7 mouse cellular contexts compared by ENCODE assay signal in the genomic region with DNA sequence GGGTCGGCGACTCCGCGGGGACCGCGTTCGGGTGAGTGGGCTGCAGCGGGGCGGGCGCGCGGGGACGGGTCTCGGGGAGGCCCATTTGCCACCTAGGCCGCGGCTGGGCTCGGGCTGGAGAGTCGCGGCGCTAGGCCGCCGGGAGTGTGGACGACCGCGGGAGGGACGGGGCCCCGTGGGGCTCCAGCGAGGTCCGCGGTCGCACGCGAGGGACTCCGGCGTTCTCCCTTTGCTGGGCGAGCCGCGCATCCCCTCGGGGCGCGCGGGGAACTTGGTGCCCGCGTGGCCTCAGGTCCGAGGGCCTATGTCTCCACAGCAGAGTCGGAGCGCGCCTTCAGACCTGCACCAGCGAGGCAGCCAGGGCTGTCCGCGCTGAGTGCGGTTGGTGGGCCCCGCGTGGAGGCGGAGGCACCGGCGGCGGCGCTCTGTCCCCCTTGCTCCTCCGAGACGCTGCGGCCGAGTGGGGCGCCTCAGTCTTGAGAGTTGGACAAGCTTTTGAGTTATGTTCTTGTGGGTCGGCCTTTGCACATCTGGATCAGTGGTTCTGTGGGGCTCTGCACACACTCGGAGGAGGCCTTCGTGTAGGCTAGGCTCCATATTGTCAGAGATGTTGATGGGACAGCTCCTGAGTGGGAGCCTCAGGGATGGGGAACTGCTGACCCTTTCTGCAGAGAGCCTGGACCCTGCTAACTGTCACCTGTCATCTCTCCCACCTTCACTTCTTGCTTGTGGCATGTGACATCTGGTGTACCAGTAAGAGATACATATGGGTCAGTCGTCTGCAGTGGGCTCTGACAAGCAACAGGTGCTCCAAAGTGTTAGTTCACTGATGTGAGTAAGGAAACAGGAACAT. TPM values are rescaled to one million over a fixed set of nuclear protein-coding genes. Genes with fewer than 3 reads are reported as not detected.
DNase-seq lines count a peak whose midpoint lies in the region; ATAC-seq and TF ChIP-seq lines count a peak whose summit lies in the region.

No protein-coding gene starts in this region.

- TF ChIP-seq CTCF in brain, embryonic 14.5 days (IDR thresholded peaks at IDR 0.05; ENCODE audit: borderline replicate concordance, extremely low read depth, insufficient read depth, insufficient read length): no peak

- no peaks in the 10 kb centered on the region for H3K9me3 ChIP-seq in neural tube, embryonic 11.5 days (ENCODE audit: control insufficient read depth, low read length)
- no peaks in the 10 kb centered on the region for H3K9me3 ChIP-seq in forebrain, embryonic 15.5 days
- H3K9me3 ChIP-seq in neural tube, embryonic 12.5 days: peaks cover 4% of the 10 kb centered on the region; the same call in 1 of the 2 replicates

- under 1% methylated on average over 44 of the region's 68 CpGs for WGBS in neural tube, embryonic 11.5 days
- 1% methylated on average over 67 of the region's 68 CpGs for WGBS in forebrain, embryonic 15.5 days
- 1% methylated on average over 62 of the region's 68 CpGs for WGBS in neural tube, embryonic 12.5 days

- no peaks in the 10 kb centered on the region for H3K27me3 ChIP-seq in neural tube, embryonic 11.5 days (ENCODE audit: control insufficient read depth, insufficient read depth, low read length)
- no peaks in the 10 kb centered on the region for H3K27me3 ChIP-seq in forebrain, embryonic 15.5 days
- no peaks in the 10 kb centered on the region for H3K27me3 ChIP-seq in neural tube, embryonic 12.5 days (replicated peaks)

- H3K27ac ChIP-seq in neural tube, embryonic 11.5 days (ENCODE audit: low read depth, low read length): peak overlapping the region; percentile 39; the same call in 1 of the 2 replicates
- peak overlapping the region; percentile 60 for H3K27ac ChIP-seq in forebrain, embryonic 15.5 days (replicated peaks)
- peak overlapping the region; percentile 47; the same call in 1 of the 2 replicates for H3K27ac ChIP-seq in neural tube, embryonic 12.5 days

- peak overlapping the region; percentile 94 for H3K4me2 ChIP-seq in neural tube, embryonic 11.5 days (ENCODE audit: low read depth)
- peak overlapping the region; percentile 74 for H3K4me2 ChIP-seq in forebrain, embryonic 15.5 days (replicated peaks)
- peak overlapping the region; percentile 95 for H3K4me2 ChIP-seq in neural tube, embryonic 12.5 days (replicated peaks)

- no peak for TF ChIP-seq POLR2A in brain, embryonic 14.5 days (IDR thresholded peaks at IDR 0.05; ENCODE audit: borderline replicate concordance, extremely low read depth, insufficient read depth, insufficient read length, poor library complexity, severe bottlenecking)

- H3K36me3 ChIP-seq in neural tube, embryonic 11.5 days (ENCODE audit: control insufficient read depth, insufficient read depth, low read length): no peaks in the 10 kb centered on the region
- H3K36me3 ChIP-seq in forebrain, embryonic 15.5 days: peaks cover 5% of the 10 kb centered on the region; the same call in 1 of the 2 replicates
- H3K36me3 ChIP-seq in neural tube, embryonic 12.5 days: peaks cover 11% of the 10 kb centered on the region

- H3K4me3 ChIP-seq in neural tube, embryonic 11.5 days (ENCODE audit: low read depth, low read length): peak overlapping the region; percentile 88
- H3K4me3 ChIP-seq in forebrain, embryonic 15.5 days: peak overlapping the region; percentile 74
- peak overlapping the region; percentile 70 for H3K4me3 ChIP-seq in neural tube, embryonic 12.5 days

- peaks cover 25% of the 10 kb centered on the region for H3K4me1 ChIP-seq in neural tube, embryonic 11.5 days (ENCODE audit: control insufficient read depth, insufficient read depth, low read length)
- H3K4me1 ChIP-seq in forebrain, embryonic 15.5 days: peaks cover 51% of the 10 kb centered on the region
- H3K4me1 ChIP-seq in neural tube, embryonic 12.5 days: peaks cover 36% of the 10 kb centered on the region

- peak; percentile 8; the same call in 1 of the 2 replicates for ATAC-seq in neural tube, embryonic 11.5 days (ENCODE audit: insufficient read depth, low FRiP score, low TSS enrichment)
- ATAC-seq in forebrain, embryonic 15.5 days (replicated peaks): peak; percentile 17
- ATAC-seq in neural tube, embryonic 12.5 days (ENCODE audit: low FRiP score, low read depth): peak; percentile 26
- no peak for ATAC-seq in granulocyte monocyte progenitor cell, adult 5-6 weeks (replicated peaks; ENCODE audit: poor library complexity, severe bottlenecking)

- peak overlapping the region; percentile 83 for H3K9ac ChIP-seq in neural tube, embryonic 11.5 days (ENCODE audit: low read length)
- peak overlapping the region; percentile 73 for H3K9ac ChIP-seq in forebrain, embryonic 15.5 days (replicated peaks)
- H3K9ac ChIP-seq in neural tube, embryonic 12.5 days: peak overlapping the region; percentile 74

- DNase-seq in neural tube, embryonic 11.5 days (ENCODE audit: low spot score): peak; percentile 56
- DNase-seq in neural tube, embryonic 10.5 days (ENCODE audit: extremely low spot score, low spot score): no peak
- peak; percentile 47 for DNase-seq in brain, embryonic 14.5 days (ENCODE audit: low read depth)
- peak; percentile 49 for DNase-seq in liver

RNA-seq across cellular contexts. Expression of gene Osbpl2, which starts 0.6 kb away (rescaled TPM):
- 43.5 and 43.7 TPM in 2 replicates for polyA plus RNA-seq in neural tube, embryonic 11.5 days (2014; fragmentation: Nextera tagmentation; extraction: Ambion mirVana)
- 35.8 and 47.8 TPM in 2 replicates for polyA plus RNA-seq in brain, embryonic 14.5 days (2012; rRNA removed)
- polyA plus RNA-seq in forebrain, embryonic 15.5 days (2015; fragmentation: Nextera tagmentation; extraction: Ambion mirVana): 66.3 and 67.3 TPM in 2 replicates
- polyA plus RNA-seq in neural tube, embryonic 12.5 days (2016; fragmentation: Nextera tagmentation; extraction: Ambion mirVana): 51.8 and 52.5 TPM in 2 replicates
- 35.1 and 35.9 TPM in 2 replicates for total RNA-seq in granulocyte monocyte progenitor cell, adult 5-6 weeks (2014; fragmentation: Nextera tagmentation)
- 27.3 and 32.2 TPM in 2 replicates for total RNA-seq in granulocyte monocyte progenitor cell, adult 5-6 weeks (2017)

RNA-seq across cellular contexts. Expression of gene Hrh3, which starts 15.4 kb away (rescaled TPM):
- polyA plus RNA-seq in neural tube, embryonic 11.5 days (2014; fragmentation: Nextera tagmentation; extraction: Ambion mirVana): 1.4 and 2.0 TPM in 2 replicates
- polyA plus RNA-seq in brain, embryonic 14.5 days (2012; rRNA removed): 10.8 and 11.0 TPM in 2 replicates
- polyA plus RNA-seq in forebrain, embryonic 15.5 days (2015; fragmentation: Nextera tagmentation; extraction: Ambion mirVana): 2.3 and 2.7 TPM in 2 replicates
- polyA plus RNA-seq in neural tube, embryonic 12.5 days (2016; fragmentation: Nextera tagmentation; extraction: Ambion mirVana): 2.8 and 3.4 TPM in 2 replicates
- not detected in 2 replicates for total RNA-seq in granulocyte monocyte progenitor cell, adult 5-6 weeks (2014; fragmentation: Nextera tagmentation)
- not detected in 2 replicates for total RNA-seq in granulocyte monocyte progenitor cell, adult 5-6 weeks (2017)

RNA-seq across cellular contexts. Expression of gene Mtg2, which starts 49.3 kb away (rescaled TPM):
- polyA plus RNA-seq in neural tube, embryonic 11.5 days (2014; fragmentation: Nextera tagmentation; extraction: Ambion mirVana): 26.5 and 31.8 TPM in 2 replicates
- 36.3 and 39.7 TPM in 2 replicates for polyA plus RNA-seq in brain, embryonic 14.5 days (2012; rRNA removed)
- polyA plus RNA-seq in forebrain, embryonic 15.5 days (2015; fragmentation: Nextera tagmentation; extraction: Ambion mirVana): 35.6 and 38.5 TPM in 2 replicates
- polyA plus RNA-seq in neural tube, embryonic 12.5 days (2016; fragmentation: Nextera tagmentation; extraction: Ambion mirVana): 30.0 and 32.4 TPM in 2 replicates
- 15.8 and 17.7 TPM in 2 replicates for total RNA-seq in granulocyte monocyte progenitor cell, adult 5-6 weeks (2014; fragmentation: Nextera tagmentation)
- total RNA-seq in granulocyte monocyte progenitor cell, adult 5-6 weeks (2017): 13.1 and 19.1 TPM in 2 replicates

RNA-seq across cellular contexts. Expression of gene Adrm1, which starts 51.6 kb away (rescaled TPM):
- polyA plus RNA-seq in neural tube, embryonic 11.5 days (2014; fragmentation: Nextera tagmentation; extraction: Ambion mirVana): 195 and 198 TPM in 2 replicates
- polyA plus RNA-seq in brain, embryonic 14.5 days (2012; rRNA removed): 124 and 148 TPM in 2 replicates
- 201 and 206 TPM in 2 replicates for polyA plus RNA-seq in forebrain, embryonic 15.5 days (2015; fragmentation: Nextera tagmentation; extraction: Ambion mirVana)
- 218 and 221 TPM in 2 replicates for polyA plus RNA-seq in neural tube, embryonic 12.5 days (2016; fragmentation: Nextera tagmentation; extraction: Ambion mirVana)
- total RNA-seq in granulocyte monocyte progenitor cell, adult 5-6 weeks (2014; fragmentation: Nextera tagmentation): 101 and 102 TPM in 2 replicates
- 48.5 and 74.2 TPM in 2 replicates for total RNA-seq in granulocyte monocyte progenitor cell, adult 5-6 weeks (2017)
